Mouse (Mus musculus): ENCODE results near the gene Zfp59. TPM values are rescaled to one million over a fixed set of nuclear protein-coding genes. Genes with fewer than 3 reads are reported as not detected.
A peak's percentile ranks its signal among the peaks of the same experiment; 100 is the strongest.
"Not testable (repeated sequence)": the region's sequence is repeated elsewhere in the genome, so short reads cannot be mapped to it uniquely, and the experiment has no call there.

The Zfp59 gene
- total RNA-seq, 2 experiments from 2014 or later: 4.4 to 4.5 TPM

GRCm38 (mm10) chr7:27860396-27861235 lies 22.2 kb downstream of the Zfp59 start:
- DNase-seq (ENCODE audit: low spot score in 2 of 2): peak; percentile 56 to 67

GRCm38 (mm10) chr7:27862578-27862977 lies 24.2 kb downstream of the Zfp59 start:
- DNase-seq (ENCODE audit: low spot score in 2 of 2): not testable (repeated sequence)

- no peak for DNase-seq (ENCODE audit: low spot score in 2 of 2)
Observed at GRCm38 (mm10) chr7:27881721-27882120, 43.3 kb downstream of the Zfp59 start.

- no peak for DNase-seq (ENCODE audit: low spot score in 2 of 2)
Observed at GRCm38 (mm10) chr7:27900601-27901000, 62.2 kb downstream of the Zfp59 start.

GRCm38 (mm10) chr7:27905061-27905848 lies 66.8 kb downstream of the Zfp59 start:
- DNase-seq (ENCODE audit: low spot score in 2 of 2): no peak

Other genes with a start within 250 kb of the Zfp59 start
- gene Akt2, start 247.1 kb upstream of the Zfp59 start, total RNA-seq (2021): 10 to 100 TPM; 92.7 to 94.8 TPM
- 100 to 1,000 TPM; 106 to 114 TPM for gene Ttc9b, start 184.7 kb upstream of the Zfp59 start, total RNA-seq (2021)
- gene Map3k10, start 164.0 kb upstream of the Zfp59 start, total RNA-seq (2021): 100 to 1,000 TPM; 186 to 195 TPM
- 1 to 10 TPM; 9.2 to 9.7 TPM for gene Zfp607b, start 149.3 kb upstream of the Zfp59 start, total RNA-seq (2021)
- gene Zfp60, start 107.2 kb upstream of the Zfp59 start, total RNA-seq (2021): 10 to 100 TPM; 36.6 to 37.3 TPM
- 1 to 10 TPM; 6.2 to 7.6 TPM for gene Zfp626, start 31.4 kb upstream of the Zfp59 start, total RNA-seq (2021)
- 1 to 10 TPM; 2.4 to 4.0 TPM for gene Zfp607a, start 18.9 kb downstream of the Zfp59 start, total RNA-seq (2021)
- 10 to 100 TPM; 12.3 to 18.2 TPM for gene Zfp974, start 90.9 kb downstream of the Zfp59 start, total RNA-seq (2021)
- 10 to 100 TPM; 23.3 to 23.5 TPM for gene Zfp780b, start 140.6 kb downstream of the Zfp59 start, total RNA-seq (2021)
- 1 to 10 TPM; 5.6 to 5.9 TPM for gene Zfp850, start 175.5 kb downstream of the Zfp59 start, total RNA-seq (2021)
- 100 to 1,000 TPM; 130 to 137 TPM for gene Psmc4, start 211.5 kb downstream of the Zfp59 start, total RNA-seq (2021)
- 1 to 10 TPM in 1 of 2 experiments, under 1 TPM in 1; 0.89 to 1.7 TPM for gene Fcgbp, start 232.6 kb downstream of the Zfp59 start, total RNA-seq (2021)

Data from layer of hippocampus, postnatal 10 days (tissue).